Mouse (Mus musculus): ENCODE data around the gene Gtf2h4. TPM values are rescaled to one million over a fixed set of nuclear protein-coding genes. Genes with fewer than 3 reads are reported as not detected.

Gtf2h4 gene
- total RNA-seq, 2 experiments from 2014 or later: 16.9 to 17.4 TPM

- no peak for DNase-seq
- intact Hi-C loops (cut with DNase I): no loop called here
Observed at GRCm38 (mm10) chr17:35643609-35644236, 29.8 kb downstream of the Gtf2h4 start, which contains the start of gene Mucl3. Gene Mucl3, minus strand, starts transcription at chr17:35643695.

GRCm38 (mm10) chr17:35639352-35639751, 34.2 kb downstream of the Gtf2h4 start:
- no peak for DNase-seq
- intact Hi-C loops (cut with DNase I): no loop called here

GRCm38 (mm10) chr17:35638475-35639190, 34.9 kb downstream of the Gtf2h4 start:
- intact Hi-C loops (cut with DNase I): no loop called here
- peak; percentile 59 to 69 for DNase-seq

- intact Hi-C loops (cut with DNase I): no loop called here
- DNase-seq: peak in 1 of 2 experiments; percentile 31
Observed at GRCm38 (mm10) chr17:35636363-35636762, 37.2 kb downstream of the Gtf2h4 start.

GRCm38 (mm10) chr17:35635699-35636111, 37.8 kb downstream of the Gtf2h4 start:
- intact Hi-C loops (cut with DNase I): loop anchor here (1.0 kb wide), 1 partner anchor 90 kb away; no protein-coding TSS in a partner anchor
- DNase-seq: peak; percentile 61 to 71

- intact Hi-C loops (cut with DNase I): loop anchor here (1.0 kb wide), 1 partner anchor 90 kb away; no protein-coding TSS in a partner anchor
- DNase-seq: no peak
Observed at GRCm38 (mm10) chr17:35635202-35635601, 38.3 kb downstream of the Gtf2h4 start.

- intact Hi-C loops (cut with DNase I): no loop called here
- no peak for DNase-seq
Observed at GRCm38 (mm10) chr17:35633992-35634391, 39.5 kb downstream of the Gtf2h4 start.

- intact Hi-C loops (cut with DNase I): no loop called here
- no peak for DNase-seq
Observed at GRCm38 (mm10) chr17:35626537-35626936, 47.0 kb downstream of the Gtf2h4 start, which contains the start of gene Gm9573. Gene Gm9573, minus strand, starts transcription at chr17:35626637.

Other genes with a start within 250 kb of the Gtf2h4 start
- gene H2-Q6, start 248.9 kb downstream of the Gtf2h4 start, total RNA-seq (2021): 1 to 10 TPM in 1 of 2 experiments, under 1 TPM in 1; 0.78 to 1.6 TPM
- gene H2-Q7, start 234.6 kb downstream of the Gtf2h4 start, total RNA-seq (2021): 1 to 10 TPM in 1 of 2 experiments, under 1 TPM in 1; 0.94 to 2.1 TPM
- under 1 TPM; 0.19 to 0.33 TPM for gene H2-Q10, start 203.7 kb downstream of the Gtf2h4 start, total RNA-seq (2021)
- not detected for gene Pou5f1, start 167.7 kb downstream of the Gtf2h4 start, total RNA-seq (2021)
- gene Tcf19, start 156.9 kb downstream of the Gtf2h4 start, total RNA-seq (2021): 1 to 10 TPM; 3.4 to 5.2 TPM
- 1 to 10 TPM; 2.3 to 2.9 TPM for gene Cchcr1, start 156.6 kb downstream of the Gtf2h4 start, total RNA-seq (2021)
- gene Psors1c2, start 140.5 kb downstream of the Gtf2h4 start, total RNA-seq (2021): not detected
- gene Cdsn, start 121.6 kb downstream of the Gtf2h4 start, total RNA-seq (2021): under 1 TPM; 0.19 to 0.39 TPM
- not detected for gene 2300002M23Rik, start 106.3 kb downstream of the Gtf2h4 start, total RNA-seq (2021)
- gene Sfta2, start 72.2 kb downstream of the Gtf2h4 start, total RNA-seq (2021): not detected
- not detected for gene Gm9573, start 47.1 kb downstream of the Gtf2h4 start, total RNA-seq (2021)
- gene Mucl3, start 30.0 kb downstream of the Gtf2h4 start, total RNA-seq (2021): not detected
- 10 to 100 TPM; 31.9 to 33.0 TPM for gene Vars2, start 6.1 kb downstream of the Gtf2h4 start, total RNA-seq (2021)
- gene Ddr1, start 30.9 kb upstream of the Gtf2h4 start, total RNA-seq (2021): 10 to 100 TPM; 29.3 to 37.4 TPM
- gene Ier3, start 147.9 kb upstream of the Gtf2h4 start, total RNA-seq (2021): 10 to 100 TPM; 26.8 to 43.0 TPM
- gene Flot1, start 149.5 kb upstream of the Gtf2h4 start, total RNA-seq (2021): 100 to 1,000 TPM; 154 to 159 TPM
- gene Tubb5, start 164.6 kb upstream of the Gtf2h4 start, total RNA-seq (2021): 10 to 100 TPM; 87.6 to 91.6 TPM
- gene Mdc1, start 167.8 kb upstream of the Gtf2h4 start, total RNA-seq (2021): 10 to 100 TPM; 12.2 to 14.2 TPM
- gene Nrm, start 187.6 kb upstream of the Gtf2h4 start, total RNA-seq (2021): 1 to 10 TPM; 2.3 to 2.4 TPM
- 10 to 100 TPM; 15.6 to 17.0 TPM for gene Ppp1r18, start 191.9 kb upstream of the Gtf2h4 start, total RNA-seq (2021)
- gene Dhx16, start 206.1 kb upstream of the Gtf2h4 start, total RNA-seq (2021): 10 to 100 TPM; 19.2 to 22.2 TPM
- 100 to 1,000 TPM; 109 to 112 TPM for gene 2310061I04Rik, start 223.7 kb upstream of the Gtf2h4 start, total RNA-seq (2021)
- 1 to 10 TPM; 6.6 to 6.8 TPM for gene Atat1, start 236.3 kb upstream of the Gtf2h4 start, total RNA-seq (2021)
- gene Mrps18b, start 242.7 kb upstream of the Gtf2h4 start, total RNA-seq (2021): 10 to 100 TPM; 51.6 to 53.4 TPM
- gene Ppp1r10, start 242.7 kb upstream of the Gtf2h4 start, total RNA-seq (2021): 10 to 100 TPM; 22.6 to 44.3 TPM